Mouse (Mus musculus) G1E (cell line): ENCODE data around the gene Surf2.

ENCODE experiments used
- CTCF ChIP-seq: IDR thresholded peaks from 2 replicates; pipeline ENCODE4 v1.5.1; 2012; ENCODE audit warnings: low read depth, low read length, inconsistent platforms, mixed read lengths
- GATA1 ChIP-seq: IDR thresholded peaks from 2 replicates; pipeline ENCODE4 v1.6.1; 2012; ENCODE audit warnings: borderline replicate concordance, low read length, inconsistent platforms, mixed read lengths
- POLR2AphosphoS5 ChIP-seq: IDR thresholded peaks from 2 replicates; pipeline ENCODE4 v1.6.1; 2012; ENCODE audit warnings: low read depth, low read length, inconsistent platforms; ENCODE audit not compliant: insufficient replicate concordance
- TAL1 ChIP-seq: conservative IDR thresholded peaks from 2 replicates; pipeline ENCODE4 v1.6.1; 2012; ENCODE audit warnings: low read depth, low read length, inconsistent platforms, mixed read lengths

DNA sequence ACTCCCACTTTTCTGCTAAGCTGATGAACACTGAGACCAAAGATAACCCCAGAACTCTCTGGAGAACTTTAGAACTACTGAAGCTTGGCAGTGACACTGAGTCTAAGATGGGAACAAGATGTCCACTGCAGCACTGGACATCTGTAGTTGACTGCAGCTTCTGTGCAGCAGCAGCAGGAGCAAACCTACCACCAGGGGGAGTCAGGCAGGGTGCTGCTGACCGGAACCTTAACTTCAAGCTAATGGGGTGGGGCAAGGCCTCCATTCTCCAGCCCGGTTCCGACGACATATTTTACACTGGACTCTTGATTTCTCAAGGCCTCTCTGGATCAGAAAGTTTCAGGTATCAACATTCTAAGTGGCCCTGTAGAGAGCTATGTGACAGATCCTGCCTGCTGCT, 9.1 kb upstream of the Surf2 start:
- TF ChIP-seq CTCF (peak; percentile 76), GATA1 (no peak), TAL1 (no peak), POLR2AphosphoS5 (no peak)
